Mouse (Mus musculus) midbrain, postnatal 0 days (tissue): Measurements from ENCODE around the gene Cenpf. TPM values are rescaled to one million over a fixed set of nuclear protein-coding genes. Genes with fewer than 3 reads are reported as not detected.
"Not testable (repeated sequence)": the region's sequence is repeated elsewhere in the genome, so short reads cannot be mapped to it uniquely, and the experiment has no call there.

Source experiments
- ATAC-seq: fragments of 200-750 bp; cut with Nextera tagmentation; 2 replicates; pipeline ENCODE4 v1.8.0; 2017; ENCODE audit warnings: moderate number of reproducible peaks, mild to moderate bottlenecking, moderate TSS enrichment, moderate library complexity; ENCODE audit not compliant: low FRiP score
- DNase-seq: peaks from one replicate; pipeline ENCODE4 v3.0.0-alpha.2; 2015; ENCODE audit warnings: low spot score
- H3K27ac ChIP-seq: fragments of 300-500 bp; sonication (generic); 2 replicates; pipeline ENCODE4 v1.5.1; 2014; ENCODE audit warnings: low read depth, mild to moderate bottlenecking, low read length, mixed read lengths
- H3K27me3 ChIP-seq: fragments of 300-500 bp; sonication (generic); 2 replicates; pipeline ENCODE4 v1.6.1; 2014; ENCODE audit warnings: low read length, control low read depth, mixed read lengths; ENCODE audit not compliant: insufficient read depth
- H3K36me3 ChIP-seq: fragments of 300-500 bp; sonication (generic); 2 replicates; pipeline ENCODE4 v1.6.1; 2014; ENCODE audit warnings: low read length, control low read depth, mixed read lengths; ENCODE audit not compliant: insufficient read depth
- H3K4me1 ChIP-seq: fragments of 300-500 bp; sonication (generic); 2 replicates; pipeline ENCODE4 v1.6.1; 2014; ENCODE audit warnings: mild to moderate bottlenecking, control low read depth, antibody characterized with exemption, low read length, mixed read lengths; ENCODE audit not compliant: insufficient read depth
- H3K4me2 ChIP-seq: fragments of 300-500 bp; sonication (generic); 2 replicates; pipeline ENCODE4 v1.6.1; 2014; ENCODE audit warnings: low read depth, mild to moderate bottlenecking, low read length, mixed read lengths; ENCODE audit not compliant: poor library complexity, severe bottlenecking
- H3K4me3 ChIP-seq: fragments of 300-500 bp; sonication (generic); 2 replicates; pipeline ENCODE4 v1.5.1; 2014; ENCODE audit warnings: low read depth, mild to moderate bottlenecking, low read length, moderate library complexity
- H3K9ac ChIP-seq: fragments of 300-500 bp; sonication (generic); replicated peaks from 2 replicates; pipeline ENCODE4 v1.6.1; 2014; ENCODE audit warnings: mild to moderate bottlenecking, low read length, moderate library complexity, mixed read lengths; ENCODE audit not compliant: poor library complexity, severe bottlenecking
- H3K9me3 ChIP-seq: fragments of 300-500 bp; sonication (generic); 2 replicates; pipeline ENCODE4 v1.6.1; 2016; ENCODE audit warnings: low read length, control low read depth
- CTCF ChIP-seq: IDR thresholded peaks from 2 replicates; pipeline ENCODE4 v1.5.1; 2016; ENCODE audit warnings: antibody characterized with exemption, mild to moderate bottlenecking
- WGBS: fragments of 180-500 bp; shearing (Covaris S2); extraction: QIAGEN DNeasy Blood & Tissue Kit; methylation state at CpG from one replicate; pipeline ENCODE4 v1.1.7; 2014; 5-methylcytosine and 5-hydroxymethylcytosine counted together
- polyA plus RNA-seq: library from polyadenylated mRNA; unstranded; fragments of >200 nt; fragmentation: Nextera tagmentation; extraction: Ambion mirVana; gene quantifications from 2 replicates; pipeline ENCODE4 v1.2.1, GENCODE M21; 2015
- total RNA-seq: library from RNA; depleted of rRNA; stranded (reverse); fragments of >200 nt; gene quantifications from 2 replicates; pipeline ENCODE4 v1.2.3, GENCODE M21; 2014

The Cenpf gene
- total and polyA plus RNA-seq, 2 experiments from 2014 or later: 3.0 to 6.8 TPM

- TF ChIP-seq CTCF: peak; percentile 65
- no peaks in the 10 kb centered on the region for H3K4me1 ChIP-seq
- H3K27ac ChIP-seq: no peak overlapping the region
- WGBS: 48% methylated on average over 7 of the region's 7 CpGs
- no peak overlapping the region for H3K9ac ChIP-seq
- no peak overlapping the region for H3K4me3 ChIP-seq
- no peaks in the 10 kb centered on the region for H3K36me3 ChIP-seq
- DNase-seq (peak; percentile 27), ATAC-seq (no peak)
- no peaks in the 10 kb centered on the region for H3K27me3 ChIP-seq
- H3K4me2 ChIP-seq: no peak overlapping the region
- no peaks in the 10 kb centered on the region for H3K9me3 ChIP-seq
Measured at GRCm38 (mm10) chr1:189703156-189703555, 15.3 kb upstream of the Cenpf start.

DNA sequence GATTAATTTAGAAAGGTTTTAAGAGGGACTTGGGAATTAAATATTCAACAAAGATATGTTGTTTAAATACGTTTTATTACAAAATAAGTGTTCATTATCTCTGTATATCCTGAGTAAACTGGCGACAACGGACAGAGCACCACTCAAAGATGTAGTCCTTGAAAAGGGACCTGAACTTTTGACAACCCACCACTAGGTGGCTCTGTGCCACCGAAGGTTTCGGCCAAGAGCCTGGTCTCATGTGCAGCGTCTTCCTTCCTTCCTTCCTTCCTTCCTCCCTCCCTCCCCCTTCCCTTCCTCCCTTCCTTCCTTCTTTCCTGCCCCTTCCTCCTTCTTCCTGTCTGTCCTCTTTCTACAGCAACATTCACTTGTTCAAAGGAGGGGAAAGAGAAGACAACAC is 13.1 kb upstream of the Cenpf start:
- Histone ChIP-seq H3K4me3 (no peak overlapping the region), H3K4me2 (peak overlapping the region; percentile 22; the same call in 1 of the 2 replicates), H3K27me3 (no peaks in the 10 kb centered on the region), H3K36me3 (no peaks in the 10 kb centered on the region), H3K4me1 (no peaks in the 10 kb centered on the region), H3K27ac (no peak overlapping the region), H3K9me3 (no peaks in the 10 kb centered on the region), H3K9ac (no peak overlapping the region)
- peak; percentile 86 for DNase-seq
- TF ChIP-seq CTCF: peak; percentile 85
- ATAC-seq: no peak
- under 1% methylated on average over 6 of the region's 6 CpGs for WGBS

GRCm38 (mm10) chr1:189700186-189700585 is 12.3 kb upstream of the Cenpf start:
- ATAC-seq (no peak), DNase-seq (no peak)
- Histone ChIP-seq H3K4me3 (no peak overlapping the region), H3K4me2 (no peak overlapping the region), H3K36me3 (no peaks in the 10 kb centered on the region), H3K4me1 (no peaks in the 10 kb centered on the region), H3K9me3 (no peaks in the 10 kb centered on the region), H3K9ac (no peak overlapping the region), H3K27me3 (no peaks in the 10 kb centered on the region), H3K27ac (no peak overlapping the region)
- 81% methylated on average over 6 of the region's 6 CpGs for WGBS
- TF ChIP-seq CTCF: no peak

DNA sequence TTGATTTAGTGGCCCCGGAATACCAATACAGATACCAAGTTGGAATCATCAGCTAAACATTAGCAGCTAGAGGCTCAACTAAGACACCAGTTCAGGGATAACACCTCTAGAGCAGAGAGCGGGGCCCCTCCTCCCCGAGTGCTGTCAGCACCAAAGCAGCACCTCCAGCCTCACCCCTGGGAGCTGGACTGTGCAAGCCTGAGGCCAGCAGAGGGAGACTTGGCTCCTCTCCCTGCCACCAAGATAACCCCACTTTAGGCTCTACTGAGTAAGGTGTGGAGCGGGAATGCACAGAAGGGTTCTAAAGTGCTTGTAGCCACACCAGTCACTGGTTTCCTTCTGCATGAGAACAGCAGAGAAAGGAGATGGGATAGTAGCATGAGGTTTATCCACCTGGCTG is 10.5 kb upstream of the Cenpf start:
- no peak overlapping the region for H3K4me3 ChIP-seq
- DNase-seq (no peak), ATAC-seq (no peak)
- WGBS: 77% methylated on average over 4 of the region's 4 CpGs
- no peaks in the 10 kb centered on the region for H3K27me3 ChIP-seq
- no peak overlapping the region for H3K27ac ChIP-seq
- no peaks in the 10 kb centered on the region for H3K9me3 ChIP-seq
- no peaks in the 10 kb centered on the region for H3K4me1 ChIP-seq
- H3K4me2 ChIP-seq: no peak overlapping the region
- no peak overlapping the region for H3K9ac ChIP-seq
- no peak for TF ChIP-seq CTCF
- no peaks in the 10 kb centered on the region for H3K36me3 ChIP-seq

GRCm38 (mm10) chr1:189695321-189695720 is 7.4 kb upstream of the Cenpf start:
- Histone ChIP-seq H3K9ac (no peak overlapping the region), H3K4me3 (no peak overlapping the region), H3K36me3 (no peaks in the 10 kb centered on the region), H3K27ac (no peak overlapping the region), H3K4me1 (no peaks in the 10 kb centered on the region), H3K4me2 (no peak overlapping the region), H3K9me3 (no peaks in the 10 kb centered on the region), H3K27me3 (no peaks in the 10 kb centered on the region)
- TF ChIP-seq CTCF: no peak
- DNase-seq (no peak), ATAC-seq (no peak)

DNA sequence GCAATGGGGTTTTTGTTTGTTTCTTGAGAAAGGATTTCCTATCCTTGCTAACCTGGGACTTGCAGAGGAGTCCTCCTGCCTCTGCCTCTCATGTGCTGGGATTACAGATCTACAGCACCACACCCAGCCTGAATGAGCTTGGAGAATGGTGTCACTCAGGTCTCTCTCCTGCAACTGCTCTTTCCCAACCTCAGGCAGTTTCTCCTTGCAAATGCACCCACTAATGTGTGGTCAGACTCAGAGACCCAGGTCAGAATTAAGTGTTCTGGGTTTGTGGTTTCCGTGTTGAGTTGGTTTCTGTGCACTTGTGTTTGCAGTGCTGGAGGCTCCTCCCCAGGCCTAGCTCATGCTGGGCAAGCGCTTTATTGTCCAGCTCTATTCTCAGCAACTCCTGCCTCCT is 6.5 kb upstream of the Cenpf start:
- Histone ChIP-seq H3K9me3 (no peaks in the 10 kb centered on the region), H3K4me3 (no peak overlapping the region), H3K9ac (no peak overlapping the region), H3K27me3 (no peaks in the 10 kb centered on the region), H3K4me2 (no peak overlapping the region), H3K36me3 (no peaks in the 10 kb centered on the region), H3K27ac (no peak overlapping the region), H3K4me1 (no peaks in the 10 kb centered on the region)
- WGBS: 88% methylated on average over 2 of the region's 2 CpGs
- DNase-seq (no peak), ATAC-seq (no peak)
- TF ChIP-seq CTCF: no peak

GRCm38 (mm10) chr1:189692442-189692841 is 4.6 kb upstream of the Cenpf start:
- not testable (repeated sequence) for H3K4me1 ChIP-seq, H3K4me2 ChIP-seq, ATAC-seq, H3K27ac ChIP-seq, H3K9ac ChIP-seq, H3K4me3 ChIP-seq, H3K27me3 ChIP-seq, H3K9me3 ChIP-seq, H3K36me3 ChIP-seq, DNase-seq
- 52% methylated on average over 3 of the region's 3 CpGs for WGBS
